Mouse (Mus musculus): ENCODE measurements around the gene Wee2. TPM values are rescaled to one million over a fixed set of nuclear protein-coding genes. Genes with fewer than 3 reads are reported as not detected.

Gene Wee2
- polyA plus RNA-seq, 1 experiment from 2014 or later = not detected

DNA sequence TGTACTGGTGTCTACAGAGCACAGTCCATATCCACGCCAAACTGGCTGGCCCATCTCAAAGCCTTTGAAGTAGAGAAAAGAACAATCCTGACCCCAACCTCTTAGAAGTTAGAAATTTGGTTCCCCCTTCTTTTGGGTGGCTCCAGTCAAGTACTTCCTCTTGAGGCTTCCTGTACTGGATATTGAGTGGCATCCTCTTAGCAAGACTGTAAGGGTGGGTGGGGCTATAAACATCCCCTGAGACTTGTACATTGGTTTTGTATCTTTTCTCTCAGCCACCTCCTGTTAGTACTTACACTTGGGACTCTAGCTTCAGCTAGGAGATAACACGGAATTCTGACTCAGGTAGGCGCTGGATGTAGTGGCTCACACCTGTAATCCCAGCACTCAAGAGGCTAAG lies 8.6 kb upstream of the Wee2 start:
- Histone ChIP-seq H3K36me3 (ENCODE audit: control insufficient read depth, insufficient read depth, low read length) (no peaks in the 10 kb centered on the region), H3K27ac (replicated peaks in 1 of 2; ENCODE audit: control insufficient read depth in 1 of 2, insufficient read depth in 1 of 2, low read depth in 2 of 2, low read length in 2 of 2) (no peak overlapping the region), H3K4me2 (ENCODE audit: low read length) (no peak overlapping the region), H3K9ac (ENCODE audit: low read length) (no peak overlapping the region), H3K4me1 (ENCODE audit: control insufficient read depth in 2 of 2, insufficient read depth in 2 of 2, low read length in 2 of 2) (no peaks in the 10 kb centered on the region), H3K9me3 (ENCODE audit: control insufficient read depth, low read length) (no peaks in the 10 kb centered on the region), H3K4me3 (ENCODE audit: control insufficient read depth in 1 of 2, insufficient read depth in 1 of 2, low read depth in 1 of 2, low read length in 2 of 2) (no peak overlapping the region), H3K27me3 (ENCODE audit: control insufficient read depth, insufficient read depth, low read length) (peaks cover 5% of the 10 kb centered on the region; the same call in 1 of the 2 replicates)
- ATAC-seq (ENCODE audit: insufficient number of reproducible peaks, insufficient read depth, low FRiP score, low read depth) = no peak
- 83% methylated on average over 3 of the region's 3 CpGs for WGBS

- Histone ChIP-seq H3K4me2 (ENCODE audit: low read length) (no peak overlapping the region), H3K4me3 (ENCODE audit: control insufficient read depth in 1 of 2, insufficient read depth in 1 of 2, low read depth in 1 of 2, low read length in 2 of 2) (no peak overlapping the region), H3K27ac (replicated peaks in 1 of 2; ENCODE audit: control insufficient read depth in 1 of 2, insufficient read depth in 1 of 2, low read depth in 2 of 2, low read length in 2 of 2) (no peak overlapping the region), H3K9me3 (ENCODE audit: control insufficient read depth, low read length) (no peaks in the 10 kb centered on the region), H3K36me3 (ENCODE audit: control insufficient read depth, insufficient read depth, low read length) (no peaks in the 10 kb centered on the region), H3K27me3 (ENCODE audit: control insufficient read depth, insufficient read depth, low read length) (peaks cover 5% of the 10 kb centered on the region; the same call in 1 of the 2 replicates), H3K9ac (ENCODE audit: low read length) (no peak overlapping the region), H3K4me1 (ENCODE audit: control insufficient read depth in 2 of 2, insufficient read depth in 2 of 2, low read length in 2 of 2) (no peaks in the 10 kb centered on the region)
- WGBS = 80% methylated on average over 3 of the region's 3 CpGs
- ATAC-seq (ENCODE audit: insufficient number of reproducible peaks, insufficient read depth, low FRiP score, low read depth) = no peak
These were observed 8.0 kb upstream of the Wee2 start for GRCm38 (mm10) chr6:40430878-40431277.

DNA sequence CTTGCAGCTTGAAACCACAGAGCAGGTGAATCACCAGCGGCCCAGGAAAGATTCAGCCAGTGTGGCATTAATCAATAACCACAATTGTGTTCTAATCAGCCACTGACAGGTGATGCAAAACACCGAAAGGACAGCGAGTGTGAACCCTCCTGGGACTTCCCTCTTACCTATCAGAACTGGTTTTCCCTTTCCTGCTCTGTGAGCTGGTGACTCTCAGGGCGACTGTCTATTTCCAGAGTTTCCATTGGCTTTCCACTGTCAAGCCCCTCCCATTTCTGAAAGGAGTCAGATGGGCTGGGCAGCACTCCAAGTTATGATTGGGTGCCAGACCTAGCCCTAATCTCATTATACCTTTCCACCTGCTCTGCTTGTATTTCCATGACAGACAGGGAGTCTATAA lies 7.5 kb upstream of the Wee2 start:
- no peaks in the 10 kb centered on the region for H3K4me1 ChIP-seq (ENCODE audit: control insufficient read depth in 2 of 2, insufficient read depth in 2 of 2, low read length in 2 of 2)
- H3K36me3 ChIP-seq (ENCODE audit: control insufficient read depth, insufficient read depth, low read length) = no peaks in the 10 kb centered on the region
- H3K4me3 ChIP-seq (ENCODE audit: control insufficient read depth in 1 of 2, insufficient read depth in 1 of 2, low read depth in 1 of 2, low read length in 2 of 2) = no peak overlapping the region
- H3K27ac ChIP-seq (replicated peaks in 1 of 2; ENCODE audit: control insufficient read depth in 1 of 2, insufficient read depth in 1 of 2, low read depth in 2 of 2, low read length in 2 of 2) = no peak overlapping the region
- no peaks in the 10 kb centered on the region for H3K9me3 ChIP-seq (ENCODE audit: control insufficient read depth, low read length)
- H3K4me2 ChIP-seq (ENCODE audit: low read length) = no peak overlapping the region
- no peak overlapping the region for H3K9ac ChIP-seq (ENCODE audit: low read length)
- no peak for ATAC-seq (ENCODE audit: insufficient number of reproducible peaks, insufficient read depth, low FRiP score, low read depth)
- 53% methylated on average over 4 of the region's 4 CpGs for WGBS
- H3K27me3 ChIP-seq (ENCODE audit: control insufficient read depth, insufficient read depth, low read length) = peaks cover 6% of the 10 kb centered on the region; the same call in 1 of the 2 replicates

DNA sequence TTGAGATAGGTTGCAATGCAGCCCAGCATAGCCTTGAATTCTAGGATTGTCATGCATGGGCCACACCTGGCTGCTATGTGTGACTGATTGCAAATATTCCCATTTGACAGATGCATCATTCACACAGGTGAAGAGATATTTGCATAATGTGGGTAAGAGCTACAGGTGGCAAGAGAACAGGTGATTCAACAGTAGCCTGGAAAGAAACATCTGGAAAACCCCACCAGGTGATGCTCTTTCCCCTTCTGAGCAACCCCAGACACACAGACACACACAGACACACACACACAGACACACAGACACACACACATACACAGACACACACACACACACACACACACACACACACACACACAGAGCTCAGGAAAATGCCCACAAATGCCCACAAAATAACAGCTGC lies 7.1 kb upstream of the Wee2 start:
- no peak overlapping the region for H3K9ac ChIP-seq (ENCODE audit: low read length)
- no peaks in the 10 kb centered on the region for H3K4me1 ChIP-seq (ENCODE audit: control insufficient read depth in 2 of 2, insufficient read depth in 2 of 2, low read length in 2 of 2)
- ATAC-seq (ENCODE audit: insufficient number of reproducible peaks, insufficient read depth, low FRiP score, low read depth) = no peak
- H3K4me2 ChIP-seq (ENCODE audit: low read length) = no peak overlapping the region
- H3K27ac ChIP-seq (replicated peaks in 1 of 2; ENCODE audit: control insufficient read depth in 1 of 2, insufficient read depth in 1 of 2, low read depth in 2 of 2, low read length in 2 of 2) = no peak overlapping the region
- H3K4me3 ChIP-seq (ENCODE audit: control insufficient read depth in 1 of 2, insufficient read depth in 1 of 2, low read depth in 1 of 2, low read length in 2 of 2) = no peak overlapping the region
- no peaks in the 10 kb centered on the region for H3K36me3 ChIP-seq (ENCODE audit: control insufficient read depth, insufficient read depth, low read length)
- H3K9me3 ChIP-seq (ENCODE audit: control insufficient read depth, low read length) = no peaks in the 10 kb centered on the region
- H3K27me3 ChIP-seq (ENCODE audit: control insufficient read depth, insufficient read depth, low read length) = peaks cover 10% of the 10 kb centered on the region; the same call in 1 of the 2 replicates

DNA sequence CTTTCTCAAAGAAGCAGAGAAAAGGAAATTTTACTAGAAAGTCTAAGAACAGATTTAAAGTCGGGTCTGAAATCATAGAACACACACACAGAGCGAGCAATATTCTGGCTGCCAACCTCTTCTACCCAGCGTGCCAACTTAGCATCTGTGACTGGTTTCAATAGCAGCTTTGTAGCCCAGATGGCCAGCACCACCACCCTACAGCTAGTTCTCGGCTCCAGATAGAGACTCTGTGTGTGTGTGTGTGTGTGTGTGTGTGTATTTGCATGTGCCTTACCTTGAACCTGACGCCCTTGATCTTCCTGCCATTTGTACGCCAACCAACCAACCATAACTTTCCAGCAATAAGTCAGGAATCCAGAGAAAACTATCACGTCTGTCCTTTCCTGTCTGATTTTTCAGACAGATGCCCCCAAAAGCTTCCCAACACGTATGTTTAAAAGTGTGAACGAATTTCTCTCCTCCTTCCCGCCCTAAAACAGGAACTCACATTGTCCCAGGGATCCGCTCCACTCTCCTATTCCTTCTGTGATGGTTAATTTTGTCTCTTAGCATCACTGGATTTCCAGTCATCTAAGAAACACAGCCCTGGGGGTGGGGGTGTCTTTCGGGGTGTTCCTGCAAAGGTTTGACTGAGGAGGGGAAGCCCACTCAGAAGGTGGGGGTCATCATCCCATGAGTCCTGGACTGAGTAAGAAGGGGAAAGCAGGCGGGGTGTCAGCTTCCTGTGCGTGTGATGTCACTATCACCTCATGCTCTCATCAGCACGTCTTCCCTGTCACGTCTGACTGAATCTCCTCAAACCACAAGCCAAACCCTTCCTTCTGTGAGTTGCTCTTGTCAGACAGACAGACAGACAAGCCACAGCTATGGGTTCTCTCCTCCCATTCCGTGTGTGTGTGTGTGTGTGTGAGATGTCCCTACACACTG lies 6.3 kb upstream of the Wee2 start:
- WGBS = 83% methylated on average over 17 of the region's 17 CpGs
- ATAC-seq (ENCODE audit: insufficient number of reproducible peaks, insufficient read depth, low FRiP score, low read depth) = no peak

DNA sequence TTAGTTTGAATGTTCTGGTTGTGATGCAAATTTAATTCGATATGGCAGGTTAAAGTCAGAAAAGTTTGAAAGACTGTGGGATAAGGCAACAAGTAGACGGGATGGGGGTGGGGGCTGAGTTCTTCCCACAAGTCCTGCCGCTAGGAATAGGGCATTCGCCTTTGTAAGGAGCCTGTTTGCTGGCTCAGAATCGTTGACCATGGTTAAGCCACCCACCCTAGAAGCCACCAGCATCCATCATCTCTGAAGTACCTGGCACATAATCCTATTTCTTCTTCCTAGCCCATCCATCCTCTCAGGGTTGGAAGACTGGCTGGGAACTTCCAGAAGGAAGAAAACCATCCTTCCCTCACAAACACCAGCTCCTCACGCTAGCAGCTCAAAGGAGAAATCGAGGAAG lies 4.2 kb upstream of the Wee2 start:
- peaks cover 20% of the 10 kb centered on the region; the same call in 1 of the 2 replicates for H3K27me3 ChIP-seq (ENCODE audit: control insufficient read depth, insufficient read depth, low read length)
- no peak overlapping the region for H3K27ac ChIP-seq (replicated peaks in 1 of 2; ENCODE audit: control insufficient read depth in 1 of 2, insufficient read depth in 1 of 2, low read depth in 2 of 2, low read length in 2 of 2)
- WGBS = 15% methylated on average over 7 of the region's 7 CpGs
- no peak for ATAC-seq (ENCODE audit: insufficient number of reproducible peaks, insufficient read depth, low FRiP score, low read depth)
- peak overlapping the region; percentile 95 for H3K4me2 ChIP-seq (ENCODE audit: low read length)
- peak overlapping the region; percentile 79 for H3K9ac ChIP-seq (ENCODE audit: low read length)
- no peaks in the 10 kb centered on the region for H3K9me3 ChIP-seq (ENCODE audit: control insufficient read depth, low read length)
- 0 out of 4 replicates have a peak, but pooled peaks cover 0 to under 1% of the 10 kb centered on the region in 2 experiments for H3K4me1 ChIP-seq (ENCODE audit: control insufficient read depth in 2 of 2, insufficient read depth in 2 of 2, low read length in 2 of 2)
- H3K4me3 ChIP-seq (ENCODE audit: control insufficient read depth in 1 of 2, insufficient read depth in 1 of 2, low read depth in 1 of 2, low read length in 2 of 2) = peak overlapping the region; percentile 55 to 77
- no peaks in the 10 kb centered on the region for H3K36me3 ChIP-seq (ENCODE audit: control insufficient read depth, insufficient read depth, low read length)

More for the DNA sequence above, 6.3 kb upstream of the Wee2 start:
- no peak overlapping the region for H3K4me3 ChIP-seq (ENCODE audit: control insufficient read depth in 1 of 2, insufficient read depth in 1 of 2, low read depth in 1 of 2, low read length in 2 of 2)
- H3K27me3 ChIP-seq (ENCODE audit: control insufficient read depth, insufficient read depth, low read length) = peaks cover 16% of the 10 kb centered on the region; the same call in 1 of the 2 replicates
- H3K4me2 ChIP-seq (ENCODE audit: low read length) = no peak overlapping the region
- no peak overlapping the region for H3K9ac ChIP-seq (ENCODE audit: low read length)
- no peaks in the 10 kb centered on the region for H3K36me3 ChIP-seq (ENCODE audit: control insufficient read depth, insufficient read depth, low read length)
- no peak overlapping the region for H3K27ac ChIP-seq (replicated peaks in 1 of 2; ENCODE audit: control insufficient read depth in 1 of 2, insufficient read depth in 1 of 2, low read depth in 2 of 2, low read length in 2 of 2)
- no peaks in the 10 kb centered on the region for H3K4me1 ChIP-seq (ENCODE audit: control insufficient read depth in 2 of 2, insufficient read depth in 2 of 2, low read length in 2 of 2)
- no peaks in the 10 kb centered on the region for H3K9me3 ChIP-seq (ENCODE audit: control insufficient read depth, low read length)

GRCm38 (mm10) chr6:40435151-40436046 lies 3.5 kb upstream of the Wee2 start:
- H3K36me3 ChIP-seq (ENCODE audit: control insufficient read depth, insufficient read depth, low read length) = no peaks in the 10 kb centered on the region
- peak; percentile 37; the same call in 1 of the 2 replicates for ATAC-seq (ENCODE audit: insufficient number of reproducible peaks, insufficient read depth, low FRiP score, low read depth)
- H3K4me2 ChIP-seq (ENCODE audit: low read length) = peak overlapping the region; percentile 95
- 0 out of 4 replicates have a peak, but pooled peaks cover 0 to 2% of the 10 kb centered on the region in 2 experiments for H3K4me1 ChIP-seq (ENCODE audit: control insufficient read depth in 2 of 2, insufficient read depth in 2 of 2, low read length in 2 of 2)
- H3K27me3 ChIP-seq (ENCODE audit: control insufficient read depth, insufficient read depth, low read length) = peaks cover 20% of the 10 kb centered on the region; the same call in 1 of the 2 replicates
- WGBS = under 1% methylated on average over 67 of the region's 72 CpGs
- H3K27ac ChIP-seq (replicated peaks in 1 of 2; ENCODE audit: control insufficient read depth in 1 of 2, insufficient read depth in 1 of 2, low read depth in 2 of 2, low read length in 2 of 2) = no peak overlapping the region
- H3K9me3 ChIP-seq (ENCODE audit: control insufficient read depth, low read length) = no peaks in the 10 kb centered on the region
- peak overlapping the region; percentile 79 for H3K9ac ChIP-seq (ENCODE audit: low read length)
- peak overlapping the region; percentile 55 to 77 for H3K4me3 ChIP-seq (ENCODE audit: control insufficient read depth in 1 of 2, insufficient read depth in 1 of 2, low read depth in 1 of 2, low read length in 2 of 2)

Data from heart, embryonic 14.5 days (tissue).